Mouse (Mus musculus) granulocyte monocyte progenitor cell, adult 5-6 weeks (primary cell): Measurements from ENCODE around the gene Gjd3. TPM values are rescaled to one million over a fixed set of nuclear protein-coding genes. Genes with fewer than 3 reads are reported as not detected.
"Not testable (repeated sequence)": the region's sequence is repeated elsewhere in the genome, so short reads cannot be mapped to it uniquely, and the experiment has no call there.

ENCODE experiments used
- ATAC-seq: replicated peaks from 2 replicates; pipeline ENCODE4 v1.8.0; 2016; ENCODE audit warnings: mild to moderate bottlenecking, moderate TSS enrichment, inconsistent platforms; ENCODE audit not compliant: poor library complexity, severe bottlenecking
- total RNA-seq, 2 experiments: library from RNA; stranded (forward) in 1 of 2; stranded (reverse) in 1 of 2; fragments of 200-712, 200-1000 nt in 1 of 2; fragments of >200 nt in 1 of 2; fragmentation: Nextera tagmentation in 1 of 2; gene quantifications; 2 replicates each; pipeline ENCODE4 v1.2.3; 2014 to 2017

Gjd3 gene
- total RNA-seq (2014; fragmentation: Nextera tagmentation) (not detected in 2 replicates), total RNA-seq (2017) (1.8 TPM in 1 of 2 replicates, not detected in the other)

DNA sequence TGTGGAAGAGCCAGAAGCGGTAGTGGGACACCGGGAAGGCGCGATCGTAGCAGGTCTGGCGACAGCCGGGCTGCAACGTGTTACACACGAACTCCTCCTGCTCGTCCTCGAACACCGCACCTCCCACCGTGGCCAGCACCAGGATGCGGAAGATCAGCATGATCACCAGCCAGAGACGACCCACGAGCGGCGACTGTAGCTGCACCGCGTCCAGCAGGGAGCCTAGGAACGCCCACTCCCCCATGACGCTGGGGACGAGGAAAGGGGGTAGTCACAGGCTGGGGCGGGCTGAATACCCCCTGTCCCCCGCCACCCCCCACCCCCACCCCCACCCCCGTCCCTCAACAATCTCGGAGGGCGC, at the start of gene Gjd3:
Gjd3 (minus strand) TSS at position 244 of the 361 bp plus-strand sequence.
- peak; percentile 40 for ATAC-seq

DNA sequence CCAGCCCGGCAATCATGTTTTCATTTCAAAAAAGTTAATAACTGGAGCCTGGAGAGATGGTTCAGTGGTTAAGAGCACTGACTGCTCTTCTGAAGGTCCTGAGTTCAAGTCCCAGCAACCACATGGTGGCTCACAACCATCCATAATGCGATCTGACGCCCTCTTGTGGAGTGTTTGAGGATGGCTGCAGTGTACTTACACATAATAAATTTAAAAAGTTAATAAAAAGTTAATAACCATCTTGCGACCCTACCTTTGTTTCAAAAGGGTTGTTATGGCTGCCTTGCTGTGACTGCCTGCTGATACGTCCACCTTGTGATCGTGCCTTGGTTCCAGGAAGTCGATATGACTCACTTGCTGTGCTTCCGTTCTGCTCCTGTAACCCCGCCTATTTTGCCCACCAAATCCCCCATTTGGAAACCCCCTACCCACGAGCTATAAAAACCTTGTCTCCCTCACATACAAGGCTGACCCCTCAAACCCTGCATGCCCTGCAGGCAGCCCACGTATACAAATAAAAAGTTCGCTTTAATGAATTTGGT, 44.2 kb upstream of the Gjd3 start:
- ATAC-seq = no peak

DNA sequence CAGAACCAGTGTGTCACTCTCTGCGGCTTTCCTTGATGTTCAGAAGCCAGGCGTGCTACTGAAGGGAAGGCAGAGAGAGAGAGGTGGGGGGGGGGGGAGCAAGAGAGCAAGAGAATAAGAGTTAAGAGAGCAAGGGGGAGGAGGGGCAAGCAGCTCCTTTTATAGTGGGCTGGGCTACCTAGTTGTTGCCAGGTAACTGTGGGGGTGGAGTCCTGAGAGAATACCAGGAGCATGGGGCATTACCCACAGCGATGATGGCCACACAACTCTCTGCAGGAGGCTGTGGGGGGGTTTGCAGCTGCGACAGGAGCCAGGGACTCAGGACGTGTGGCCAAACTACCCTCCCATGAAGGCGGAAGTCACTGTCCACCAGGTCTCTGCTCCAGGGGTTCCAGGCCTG, 43.1 kb upstream of the Gjd3 start:
- ATAC-seq = no peak

DNA sequence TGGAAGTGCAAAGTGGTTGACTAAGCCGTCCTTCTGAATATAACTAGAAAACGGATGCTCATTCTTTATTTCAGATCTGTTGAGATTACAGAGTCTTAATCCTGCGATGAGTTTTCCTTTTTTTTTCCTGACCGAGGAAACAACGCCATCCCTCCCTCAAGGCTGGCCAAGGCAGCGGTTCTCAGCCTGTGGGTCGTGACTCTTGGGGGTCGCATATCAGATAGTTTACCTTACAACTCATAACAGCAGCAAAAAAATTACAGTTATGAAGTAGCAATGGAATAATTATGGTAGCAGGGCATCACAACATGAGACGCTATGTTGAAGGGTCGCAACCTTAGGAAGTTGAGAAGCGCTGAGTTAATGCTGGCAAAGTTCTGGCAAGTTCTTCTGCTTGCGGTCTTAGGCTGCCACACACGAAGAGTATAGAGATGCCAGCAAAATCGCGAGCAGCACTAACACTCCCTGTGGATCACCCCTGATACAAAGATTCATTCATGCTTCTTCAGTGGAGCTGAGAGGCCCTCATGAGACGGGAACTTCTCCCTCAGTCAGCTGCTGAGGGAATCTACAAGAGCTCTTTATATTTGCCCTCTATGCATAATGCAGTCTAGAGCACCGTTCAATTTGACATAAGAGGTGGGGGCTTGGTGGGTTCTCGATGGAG, 41.8 kb upstream of the Gjd3 start:
- ATAC-seq = no peak

DNA sequence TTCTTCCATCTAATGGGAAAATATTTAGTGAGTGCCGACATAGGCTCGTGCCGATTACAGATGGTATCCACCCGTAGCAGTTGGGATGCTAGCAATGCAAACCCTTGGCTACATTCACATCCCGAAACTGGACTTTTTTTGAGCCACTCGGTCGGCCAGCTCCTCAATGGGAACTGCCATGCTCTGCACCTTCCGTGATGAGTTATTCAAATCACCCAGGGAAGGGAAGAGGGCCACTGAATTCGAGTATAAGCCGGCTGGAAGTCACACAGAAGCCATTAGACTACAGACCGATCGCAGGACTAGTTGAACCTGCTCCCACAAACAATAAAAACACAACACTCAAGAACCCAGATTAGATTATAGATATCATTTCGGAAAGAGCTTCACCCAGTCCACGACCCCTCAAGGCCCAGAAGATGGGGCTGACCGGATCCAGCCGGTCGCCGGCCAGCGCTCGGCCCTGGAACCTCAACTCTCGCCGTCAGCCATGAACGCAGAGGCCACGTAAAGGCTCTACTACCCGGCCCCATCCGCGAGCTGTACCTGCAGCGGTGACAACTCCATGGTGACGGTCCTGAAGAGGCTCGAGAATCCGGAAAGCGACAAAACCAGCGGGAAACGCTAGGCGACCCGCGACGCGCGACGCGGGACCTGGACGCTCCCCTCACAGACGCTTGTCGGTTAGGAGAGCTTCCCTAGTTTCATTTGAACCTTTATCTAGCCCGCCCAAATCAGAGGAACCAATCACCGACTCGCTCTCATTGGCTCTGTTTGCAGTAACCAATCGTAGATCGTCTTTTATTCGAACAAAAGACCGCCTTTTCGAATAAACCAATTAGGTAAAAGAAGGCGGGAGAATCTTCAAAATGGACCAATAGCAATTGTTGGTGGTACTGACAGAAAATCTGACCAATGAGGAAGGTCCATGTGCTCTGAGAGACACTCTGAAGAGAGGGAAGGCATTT, 41.0 kb upstream of the Gjd3 start, which contains the start of gene Top2a:
Top2a (minus strand) TSS at position 690 of the 968 bp plus-strand sequence.
- ATAC-seq = peak; percentile 98

DNA sequence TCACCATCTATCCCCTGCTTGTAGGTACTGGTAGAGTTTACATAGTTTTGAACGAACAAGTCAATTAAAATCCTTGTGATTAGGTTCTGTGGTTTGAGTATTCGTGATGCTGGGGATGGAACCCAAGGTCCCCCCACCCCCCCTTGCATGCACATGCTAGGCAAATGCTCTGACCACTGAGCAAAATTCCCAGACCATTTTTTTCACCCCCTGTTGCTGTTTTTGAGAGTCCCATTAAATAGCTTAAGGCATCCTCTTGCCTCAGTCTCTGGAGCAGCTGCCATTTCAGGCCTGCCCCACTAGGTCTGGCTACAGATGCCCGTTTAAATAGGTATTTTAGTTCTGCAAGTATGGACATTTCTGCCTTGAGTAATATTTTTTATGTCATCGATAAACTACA, 40.3 kb upstream of the Gjd3 start:
- no peak for ATAC-seq

DNA sequence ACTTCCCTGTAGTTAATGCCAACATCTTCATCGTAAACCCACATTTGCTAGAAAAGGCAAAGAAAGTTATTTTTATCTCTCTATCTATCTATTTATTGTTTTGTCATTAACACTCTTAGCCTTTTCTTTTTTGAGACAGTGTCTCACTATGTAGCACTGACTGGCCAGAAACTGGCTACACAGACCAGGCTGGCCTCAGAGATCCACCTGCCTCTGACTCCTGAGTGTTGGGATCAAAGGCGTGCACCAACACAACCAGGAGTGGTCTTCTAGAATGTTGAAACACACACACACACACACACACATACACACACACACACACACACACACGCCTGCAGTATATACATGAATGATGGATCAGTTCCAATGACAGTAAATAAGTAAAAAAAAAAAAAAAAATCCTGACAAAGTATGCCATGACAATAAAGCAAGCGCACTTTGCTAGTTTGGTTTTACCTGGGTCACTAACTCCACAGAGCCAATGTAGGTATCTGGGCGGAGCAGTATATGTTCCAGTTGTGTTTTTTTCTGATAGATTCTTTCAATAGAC, 39.6 kb upstream of the Gjd3 start:
- no peak for ATAC-seq

DNA sequence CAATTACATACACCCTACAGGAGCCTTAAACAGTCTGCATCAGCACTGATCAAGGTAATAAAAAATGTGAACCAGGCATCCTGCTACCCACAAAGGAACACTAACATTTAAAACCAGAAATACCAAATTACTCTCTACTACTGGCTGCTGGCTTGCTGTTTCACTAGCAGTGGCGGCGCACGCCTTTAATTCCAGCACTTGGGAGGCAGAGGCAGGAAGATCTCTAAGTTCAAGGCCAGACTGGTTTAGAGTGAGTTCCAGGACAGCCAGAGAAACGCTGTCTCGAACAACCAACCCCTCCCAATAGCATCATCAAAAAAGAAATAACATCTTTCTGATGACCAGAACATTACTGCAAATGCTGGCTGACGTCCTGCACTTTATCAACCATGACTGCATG, 37.0 kb upstream of the Gjd3 start:
- ATAC-seq = no peak

DNA sequence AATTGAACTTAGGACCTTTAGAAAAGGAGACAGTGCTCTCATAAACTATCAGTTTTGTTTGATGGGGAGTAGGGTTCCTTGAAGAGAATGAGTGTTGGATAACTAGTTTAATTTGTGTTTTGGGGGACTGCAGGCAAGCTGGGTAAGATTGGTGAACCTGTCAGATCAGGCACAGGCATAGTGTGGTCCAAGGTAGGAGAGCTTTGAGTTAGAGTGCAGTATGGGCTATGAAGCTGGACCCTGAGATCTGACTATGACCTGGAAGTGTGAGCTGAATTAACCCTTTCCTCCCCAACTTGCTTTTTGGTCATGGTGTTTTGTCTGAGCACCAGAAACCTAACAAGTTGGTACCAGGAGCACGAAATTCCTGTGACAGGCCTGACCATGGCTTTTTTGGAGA, 31.0 kb upstream of the Gjd3 start:
- no peak for ATAC-seq

DNA sequence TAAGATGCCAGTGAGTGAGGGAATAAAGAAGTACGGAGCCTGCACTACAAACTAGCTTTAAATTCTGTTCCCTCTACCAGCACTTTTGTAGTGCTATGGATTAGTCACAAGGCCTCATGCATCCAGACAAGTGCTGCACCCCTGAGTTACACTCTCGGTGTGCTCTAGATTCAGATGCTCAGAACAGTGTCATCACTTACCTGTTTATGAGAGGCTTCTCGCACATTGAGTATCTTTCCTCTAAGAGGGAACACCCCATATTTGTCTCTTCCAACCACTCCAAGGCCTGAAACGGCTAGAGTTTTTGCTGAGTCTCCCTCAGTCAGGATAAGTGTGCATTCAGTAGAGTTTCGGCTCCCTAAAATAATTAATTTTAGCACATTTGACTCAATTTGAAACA, 27.9 kb upstream of the Gjd3 start:
- no peak for ATAC-seq

DNA sequence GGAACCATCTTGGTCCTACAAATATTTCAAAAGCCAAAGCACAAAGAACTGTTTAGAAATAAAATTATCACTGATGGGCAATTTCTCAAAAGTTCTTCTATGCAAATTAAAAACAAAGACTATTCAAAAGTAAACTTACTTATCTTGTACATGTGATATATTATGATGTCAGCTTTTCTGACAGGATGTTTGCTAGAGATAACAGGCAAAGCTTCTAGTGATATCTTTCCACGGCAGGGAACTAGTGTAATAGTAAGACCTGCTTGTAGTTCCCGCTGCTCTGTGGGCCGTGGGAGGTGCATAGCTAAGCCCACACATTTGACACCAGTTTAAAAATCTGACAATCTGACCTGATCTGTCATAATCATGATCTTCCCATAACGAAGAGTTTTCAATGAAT, 27.3 kb upstream of the Gjd3 start:
- no peak for ATAC-seq

DNA sequence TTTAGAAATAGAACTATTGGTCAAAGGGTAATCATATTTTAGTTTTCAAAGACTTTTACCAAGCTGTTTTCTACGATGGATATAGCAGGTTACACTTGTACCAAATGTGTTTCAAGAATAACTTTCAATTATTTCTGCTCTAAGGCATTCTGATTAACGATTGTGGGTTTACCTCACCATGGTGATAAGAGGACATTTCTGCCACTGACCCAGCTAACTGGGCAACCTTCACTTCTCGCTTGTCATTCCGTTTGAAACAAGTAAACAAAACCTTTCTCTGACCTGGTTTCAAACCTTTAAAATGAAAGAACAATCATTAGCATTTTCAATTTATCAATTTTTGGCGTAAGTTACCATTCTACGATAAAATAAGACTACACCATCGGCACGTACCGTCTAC, 24.0 kb upstream of the Gjd3 start:
- ATAC-seq = no peak

DNA sequence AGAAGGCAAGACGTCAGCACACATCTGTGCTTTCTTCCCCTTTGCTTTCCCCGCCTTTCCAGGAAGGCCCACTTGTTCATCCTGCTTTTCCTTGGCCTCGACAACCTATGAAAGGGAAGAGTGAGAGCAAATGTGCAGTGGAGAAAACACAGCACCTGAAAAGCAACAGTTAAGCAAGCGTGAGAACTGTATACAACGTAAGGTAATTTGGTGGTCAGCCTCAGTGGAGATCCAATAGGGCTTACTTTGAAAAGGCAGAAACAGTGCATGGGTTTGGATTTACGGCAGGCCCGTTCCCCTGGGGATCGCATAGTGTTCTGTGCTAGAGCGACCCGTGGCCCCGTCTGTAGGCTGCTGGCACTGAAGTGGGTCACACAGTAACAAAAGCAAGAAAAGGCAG, 16.4 kb upstream of the Gjd3 start:
- ATAC-seq = no peak

DNA sequence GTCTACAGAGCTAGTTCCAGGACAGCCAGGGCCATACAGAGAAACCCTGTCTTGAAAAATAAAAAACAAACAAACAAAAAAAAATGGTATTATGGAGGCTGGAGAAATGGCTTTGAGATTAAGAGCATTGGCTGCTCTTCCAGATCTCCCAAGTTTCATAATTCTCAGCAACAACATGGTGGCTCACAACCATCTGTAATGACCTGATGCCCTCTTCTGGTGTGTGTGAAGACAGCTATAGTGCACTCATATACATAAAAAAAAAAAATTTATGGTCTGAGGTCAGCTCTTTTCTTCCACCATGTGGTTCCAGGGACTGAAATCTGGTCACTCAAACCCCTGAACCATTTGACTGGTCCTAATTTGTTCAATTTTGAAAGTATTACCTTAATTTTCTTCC, 16.0 kb upstream of the Gjd3 start:
- ATAC-seq = no peak

DNA sequence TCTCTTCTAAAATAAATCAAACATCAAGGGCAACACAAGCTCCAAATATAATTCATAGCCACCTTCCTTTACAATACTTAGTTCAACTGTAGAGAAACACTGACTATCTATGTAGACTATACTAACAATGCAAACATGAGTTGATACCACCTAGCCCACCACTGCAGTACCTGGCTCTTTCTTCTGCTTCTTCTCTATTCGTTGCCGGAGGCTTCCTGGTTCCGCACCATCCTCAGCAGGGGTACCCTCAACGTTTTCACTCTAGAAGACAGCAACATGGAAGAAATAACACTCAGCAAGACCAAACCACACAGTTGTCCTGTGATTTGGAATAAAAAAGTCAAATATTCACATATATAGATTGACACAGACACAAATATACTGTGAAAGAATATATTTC, 14.8 kb upstream of the Gjd3 start:
- no peak for ATAC-seq

DNA sequence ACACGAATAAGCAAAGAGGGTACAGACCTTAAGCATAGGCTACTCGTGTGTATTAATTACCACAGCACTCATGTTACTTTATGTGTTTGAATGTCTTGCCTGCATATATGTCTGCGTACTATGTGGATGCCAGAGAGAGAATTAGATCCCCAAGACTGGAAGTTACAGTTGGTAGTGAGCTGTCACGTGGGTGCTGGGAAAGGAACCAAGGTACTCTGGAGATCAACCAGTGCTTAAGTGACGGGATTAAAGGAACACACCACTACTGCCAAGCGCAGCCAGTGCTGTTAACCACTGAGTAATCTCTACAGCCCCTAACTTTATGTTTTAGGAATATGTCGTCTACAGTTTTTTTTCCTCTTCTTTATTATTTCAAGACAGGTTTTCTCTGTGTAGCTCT, 13.2 kb upstream of the Gjd3 start:
- ATAC-seq = no peak

DNA sequence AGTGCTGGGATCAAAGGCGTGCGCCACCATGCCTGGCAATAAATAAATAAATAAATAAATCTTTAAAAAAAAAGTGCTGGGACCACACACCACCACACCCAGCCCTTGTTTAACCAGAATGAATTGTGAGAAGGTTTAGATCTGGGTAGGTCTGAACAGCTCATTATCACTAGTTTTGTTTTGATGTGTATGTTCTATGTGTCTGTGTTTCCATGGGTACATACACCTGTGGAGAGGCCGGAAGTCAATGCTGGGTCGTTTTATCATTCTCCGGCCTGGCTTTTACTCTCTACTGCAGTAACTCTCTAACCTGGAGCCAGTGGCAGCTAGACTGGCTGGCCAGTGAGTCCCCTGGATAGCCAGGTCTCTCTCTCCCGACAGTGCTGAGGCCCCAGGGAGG, 8.1 kb upstream of the Gjd3 start:
- no peak for ATAC-seq

DNA sequence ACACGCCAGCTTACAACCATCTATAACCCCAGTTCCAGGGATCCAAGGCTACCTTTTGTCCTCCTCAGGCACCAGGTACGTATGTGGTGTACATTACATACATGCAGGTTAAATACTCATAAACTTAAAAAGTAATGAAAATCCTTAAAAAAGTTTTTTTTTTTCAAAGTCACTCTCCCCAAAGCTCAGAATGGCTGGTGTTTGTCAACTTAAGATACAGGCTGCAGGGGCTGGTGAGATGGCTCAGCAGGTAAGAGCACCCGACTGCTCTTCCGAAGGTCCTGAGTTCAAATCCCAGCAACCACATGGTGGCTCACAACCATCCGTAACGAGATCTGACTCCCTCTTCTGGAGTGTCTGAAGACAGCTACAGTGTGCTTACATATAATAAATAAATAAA, 5.4 kb upstream of the Gjd3 start:
- ATAC-seq = not testable (repeated sequence)

DNA sequence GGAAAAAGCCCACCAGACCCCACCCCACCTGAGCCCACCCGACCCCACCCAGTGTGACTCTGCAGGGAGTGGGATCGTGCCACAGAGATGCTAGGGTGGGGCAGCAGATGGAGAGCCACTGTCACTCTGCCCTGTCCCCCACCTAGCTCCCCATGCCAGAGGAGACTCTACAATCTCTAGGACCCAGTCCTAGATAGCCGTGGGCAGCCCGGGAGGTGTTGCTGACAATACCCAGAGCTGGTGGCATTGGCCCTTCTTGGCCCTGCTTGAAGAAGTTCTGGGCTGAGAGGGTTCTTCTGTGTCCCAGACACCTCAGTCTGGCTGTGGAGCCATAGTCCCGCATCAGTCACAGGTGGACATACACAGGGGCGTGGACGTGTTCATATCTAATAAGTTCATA, 2.7 kb upstream of the Gjd3 start:
- no peak for ATAC-seq

DNA sequence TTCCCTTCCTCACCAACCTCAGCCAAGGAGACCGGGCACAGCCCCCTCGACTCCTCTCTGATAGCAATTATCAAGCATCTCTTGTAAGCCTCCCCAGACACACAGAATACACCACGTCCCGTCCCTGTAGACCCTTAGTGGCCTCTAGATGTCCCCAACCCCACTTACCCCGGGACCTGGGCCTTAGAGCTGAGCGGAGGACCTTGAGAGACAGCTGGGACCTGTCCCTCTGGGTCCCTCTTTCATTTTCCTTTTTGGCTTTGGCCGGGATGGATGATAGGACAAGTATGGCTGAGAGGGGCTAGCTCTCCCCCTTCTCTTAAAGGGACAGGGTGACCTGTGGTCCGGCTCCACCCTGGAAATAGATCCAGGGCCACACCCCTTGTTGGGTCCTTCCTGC, 735 bp upstream of the Gjd3 start:
- no peak for ATAC-seq
